Mouse (Mus musculus): ENCODE data around the gene Rpl13a.

DNA sequence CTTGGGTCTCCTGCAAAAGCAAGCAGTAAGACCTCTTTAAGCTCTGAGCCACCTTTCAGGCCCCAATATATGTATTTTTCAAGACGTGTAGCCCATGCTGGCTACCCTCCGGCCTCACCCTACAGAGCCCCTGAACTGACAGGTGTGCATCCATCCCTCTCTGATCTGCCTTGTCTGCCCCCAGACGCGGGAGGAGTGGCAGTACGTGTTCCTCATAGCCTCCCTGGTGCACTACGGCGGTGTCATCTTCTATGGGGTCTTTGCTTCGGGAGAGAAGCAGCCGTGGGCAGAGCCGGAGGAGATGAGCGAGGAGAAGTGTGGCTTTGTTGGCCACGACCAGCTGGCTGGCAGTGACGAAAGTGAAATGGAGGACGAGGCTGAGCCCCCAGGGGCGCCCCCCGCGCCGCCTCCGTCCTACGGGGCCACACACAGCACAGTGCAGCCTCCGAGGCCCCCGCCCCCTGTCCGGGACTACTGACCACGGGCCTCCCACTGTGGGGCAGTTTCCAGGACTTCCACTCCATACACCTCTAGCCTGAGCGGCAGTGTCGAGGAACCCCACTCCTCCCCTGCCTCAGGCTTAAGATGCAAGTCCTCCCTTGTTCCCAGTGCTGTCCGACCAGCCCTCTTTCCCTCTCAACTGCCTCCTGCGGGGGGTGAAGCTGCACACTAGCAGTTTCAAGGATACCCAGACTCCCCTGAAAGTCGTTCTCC is 46.2 kb upstream of the Rpl13a start:
- TF ChIP-seq CTCF (IDR thresholded peaks at IDR 0.05; ENCODE audit: insufficient read depth, low read depth, low read length) = no peak
- no peak for TF ChIP-seq POLR2A (IDR thresholded peaks at IDR 0.05; ENCODE audit: insufficient read depth, low read depth, low read length)

Measured in olfactory bulb, adult 2 months (tissue).